Mouse (Mus musculus) left cerebral cortex, postnatal 36 days (tissue): Measurements from ENCODE around the gene Cfap77. TPM values are rescaled to one million over a fixed set of nuclear protein-coding genes. Genes with fewer than 3 reads are reported as not detected.

Source experiments
- DNase-seq, 2 experiments: peaks; one replicate each; pipeline ENCODE4 v3.0.0; 2021 to 2022; ENCODE audit warnings: low spot score in 2 of 2, mixed read lengths in 1 of 2
- intact Hi-C: fragments of 180-260 bp; cut with DNase I; formaldehyde crosslinking; loops from one replicate; pipeline ENCODE4 v1.15.1; 2025
- total RNA-seq, 2 experiments: library from RNA; stranded (reverse); gene quantifications; 2 replicates each; pipeline ENCODE4 v1.2.3; 2021

Gene Cfap77
- total RNA-seq, 2 experiments from 2014 or later = 0.35 TPM; not detected in 1

DNA sequence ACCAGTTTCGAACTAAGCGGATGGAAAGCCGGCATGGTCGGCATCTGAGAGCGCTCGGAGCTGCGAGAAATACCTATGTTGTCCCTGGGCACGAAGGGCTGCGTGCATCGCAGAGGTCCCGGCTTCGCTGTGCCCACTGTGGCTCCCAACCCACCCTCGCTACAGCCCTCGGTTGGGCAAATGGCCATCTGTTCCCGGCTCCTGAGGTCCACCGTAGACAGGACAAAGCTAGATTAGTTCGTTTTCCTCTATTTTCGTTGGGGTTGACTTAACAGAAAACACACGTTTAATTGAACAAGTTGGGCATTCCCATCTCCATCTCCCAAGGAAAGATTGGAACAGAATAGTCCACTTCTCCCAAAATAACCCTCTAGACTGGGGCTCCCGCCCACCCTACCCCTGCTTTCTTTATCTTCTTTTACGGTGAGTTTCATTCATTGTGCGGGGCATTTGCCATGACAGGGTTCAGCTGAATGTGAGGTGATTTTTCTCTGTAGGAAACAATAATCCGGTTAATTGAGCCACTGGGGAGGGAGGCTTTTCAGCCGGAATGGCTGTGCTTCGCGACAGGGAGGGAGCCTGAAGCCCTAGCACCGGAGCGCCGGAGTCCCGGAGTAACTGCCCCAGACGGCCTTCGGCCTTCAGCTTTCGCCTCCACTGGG is 142.7 kb downstream of the Cfap77 start:
- DNase-seq = no peak
- intact Hi-C loops = loop anchor here (5.0 kb wide), 1 partner anchor 70 kb away; the partner anchor contains the start of genes Ddx31 and Gtf3c4

DNA sequence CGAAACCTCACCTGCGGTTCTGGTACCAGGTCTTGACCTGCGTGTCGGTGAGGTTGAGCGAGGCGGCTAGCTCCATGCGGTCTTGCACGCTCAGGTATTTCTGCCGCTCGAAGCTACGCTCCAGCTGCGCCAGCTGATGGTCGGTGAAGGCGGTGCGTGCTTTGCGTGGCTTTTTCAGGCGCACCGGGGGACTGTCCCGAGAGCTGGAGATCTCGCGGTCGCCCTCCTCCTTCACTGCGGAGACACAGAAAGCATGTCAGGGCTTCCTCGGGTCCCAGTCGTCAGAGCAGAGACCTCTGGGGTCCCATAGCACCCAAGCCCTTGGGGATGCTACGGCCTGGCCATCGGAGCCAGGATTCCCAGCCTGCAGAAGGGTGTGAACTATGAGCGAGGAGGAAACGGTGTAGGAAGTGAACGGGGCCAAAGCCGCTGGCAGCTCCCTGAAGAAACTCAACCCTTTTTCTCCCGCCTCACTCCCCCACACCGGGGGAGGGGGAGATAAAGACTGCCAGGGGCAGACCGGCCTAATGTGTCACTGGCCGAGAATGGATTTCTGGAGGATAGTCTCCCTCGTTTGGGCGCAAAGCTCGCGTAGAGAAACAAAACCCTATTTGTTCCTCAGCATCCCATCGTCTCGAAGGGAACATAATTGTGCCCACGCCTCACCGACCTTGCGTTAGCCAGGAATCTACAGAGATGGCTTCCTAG is 143.4 kb downstream of the Cfap77 start:
- DNase-seq = no peak
- intact Hi-C loops = loop anchor here (5.0 kb wide), 1 partner anchor 69 kb away; the partner anchor contains the start of genes Ddx31 and Gtf3c4

DNA sequence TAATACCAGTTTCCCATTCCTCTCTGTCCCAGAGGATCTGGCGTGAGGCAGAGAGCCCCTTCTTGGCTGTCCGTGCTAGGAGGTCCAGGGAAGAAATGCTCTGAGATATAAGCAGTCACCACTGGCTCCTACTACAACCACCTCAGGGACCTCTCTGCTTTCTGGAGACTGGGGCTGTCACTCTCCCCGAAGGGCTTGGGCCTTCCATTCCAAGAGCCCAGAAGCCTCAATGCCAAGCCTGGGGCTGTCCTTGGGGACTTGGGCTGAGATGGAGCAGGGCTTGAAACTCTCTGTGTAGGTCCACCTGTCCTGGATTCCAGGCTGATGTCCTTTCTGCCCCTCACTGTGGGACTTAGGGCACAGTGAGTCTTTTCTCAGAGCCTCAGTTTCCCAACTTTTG is 144.0 kb downstream of the Cfap77 start:
- intact Hi-C loops = loop anchor here (5.0 kb wide), 1 partner anchor 69 kb away; the partner anchor contains the start of genes Ddx31 and Gtf3c4
- no peak for DNase-seq

DNA sequence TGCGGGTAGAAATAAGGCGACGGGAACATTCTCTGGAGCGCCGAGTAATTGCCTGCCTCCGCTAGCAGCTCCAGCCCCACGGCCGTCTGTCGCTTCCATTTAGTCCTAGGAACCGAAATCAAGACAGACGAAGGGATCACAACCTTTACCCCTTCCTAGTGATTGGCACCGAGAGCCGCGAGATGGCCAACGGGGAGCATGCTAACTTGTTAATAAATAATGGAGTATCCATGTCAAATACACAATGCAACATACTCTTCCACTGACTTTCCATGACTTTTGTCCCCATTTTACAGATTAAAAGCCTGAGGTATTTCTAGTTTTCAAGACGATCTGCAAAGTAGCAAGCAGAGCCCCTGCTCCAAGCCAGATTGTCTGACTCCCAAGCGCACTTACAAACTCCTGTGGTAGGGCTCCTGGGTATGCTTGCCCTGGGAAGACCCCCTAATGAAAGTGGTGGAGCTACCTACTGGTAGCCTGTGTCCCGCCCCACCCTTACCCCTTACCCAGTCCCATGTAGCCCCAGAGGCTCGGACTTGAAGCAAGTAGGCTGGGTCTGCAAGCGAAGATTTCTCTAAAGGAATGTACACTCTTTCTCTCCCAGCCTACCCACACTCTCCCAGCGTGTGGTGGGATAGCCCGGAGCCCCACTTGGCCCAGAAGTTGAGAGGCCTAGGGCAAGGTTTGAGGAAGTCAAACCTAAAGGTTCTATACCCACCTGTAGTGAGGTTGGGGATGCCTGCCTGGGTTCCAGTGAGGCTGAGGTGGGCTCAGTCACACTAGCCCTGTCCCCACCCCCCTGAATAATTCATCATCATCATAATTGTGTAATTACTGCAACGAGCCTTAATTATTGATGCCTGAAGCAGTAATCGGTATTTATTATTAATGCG is 144.8 kb downstream of the Cfap77 start:
- intact Hi-C loops = loop anchor here (5.0 kb wide), 1 partner anchor 68 kb away; the partner anchor contains the start of genes Ddx31 and Gtf3c4
- no peak for DNase-seq

DNA sequence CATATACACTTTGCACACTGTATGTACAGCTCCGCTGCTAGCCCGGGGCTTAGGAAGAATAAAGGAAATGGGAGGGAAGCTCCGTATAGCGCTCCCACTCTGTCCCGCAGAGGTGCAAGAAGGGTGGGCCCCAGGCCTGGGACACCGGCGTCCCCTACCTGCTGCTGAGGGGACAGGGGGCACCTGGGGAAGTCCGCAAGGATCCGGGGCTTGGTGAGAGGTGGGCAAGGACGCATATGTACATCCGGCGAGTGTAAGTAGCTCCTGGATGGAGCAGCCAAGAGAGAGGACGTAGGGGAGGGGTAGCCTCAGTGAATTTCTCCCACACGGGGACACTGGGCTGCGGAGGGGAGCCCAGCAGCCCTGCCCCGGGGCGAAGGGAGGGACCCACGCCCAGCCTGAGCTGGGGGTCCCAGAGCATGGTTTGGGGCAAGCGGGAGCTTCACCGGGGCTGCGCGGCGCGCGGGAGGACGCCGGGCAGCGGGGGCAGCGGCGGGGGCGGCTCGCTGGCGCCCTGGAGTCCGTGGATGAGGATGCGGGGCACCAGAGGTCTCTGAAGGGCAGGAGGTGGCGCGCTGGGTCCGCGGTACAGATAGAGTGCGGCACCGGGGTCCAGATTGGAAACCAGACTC is 145.6 kb downstream of the Cfap77 start:
- DNase-seq = no peak
- intact Hi-C loops = no loop called here

DNA sequence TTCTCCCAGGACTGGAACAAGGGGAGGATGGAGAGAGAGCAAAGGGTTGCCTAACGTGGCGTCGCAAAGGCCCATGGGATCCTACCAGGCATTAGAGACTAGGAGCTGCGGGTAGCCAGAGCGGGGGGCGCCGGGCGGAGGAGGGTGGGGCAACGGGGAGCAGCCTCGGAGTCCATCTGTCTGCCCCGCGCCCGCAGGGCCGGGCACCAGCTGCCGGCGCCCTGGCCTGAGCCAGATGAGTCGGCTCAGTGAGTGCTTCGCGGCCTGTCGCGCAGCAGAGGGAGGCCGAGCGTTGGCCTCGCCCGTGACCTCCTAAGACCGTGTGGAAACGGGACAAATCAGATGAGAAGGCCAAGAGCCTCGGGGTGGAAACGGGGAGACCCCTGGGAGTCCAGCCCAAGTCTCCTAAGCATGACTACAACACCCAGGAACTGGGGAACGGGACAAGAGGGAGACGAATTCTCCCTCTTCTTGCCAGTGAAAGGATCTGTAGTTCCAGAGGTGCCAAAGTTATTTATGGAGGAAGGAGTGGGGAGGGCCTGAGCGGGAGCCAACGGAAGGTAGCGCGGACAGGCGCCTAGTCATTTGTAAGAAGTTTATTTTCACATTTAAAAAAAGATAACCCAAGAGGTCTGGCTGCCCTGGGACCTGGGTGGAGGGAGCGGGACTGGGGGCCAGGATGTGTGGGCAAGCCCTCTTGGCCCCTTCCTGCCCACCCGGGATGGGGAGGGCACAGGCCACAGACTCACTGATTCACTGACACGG is 146.3 kb downstream of the Cfap77 start:
- intact Hi-C loops = no loop called here

DNA sequence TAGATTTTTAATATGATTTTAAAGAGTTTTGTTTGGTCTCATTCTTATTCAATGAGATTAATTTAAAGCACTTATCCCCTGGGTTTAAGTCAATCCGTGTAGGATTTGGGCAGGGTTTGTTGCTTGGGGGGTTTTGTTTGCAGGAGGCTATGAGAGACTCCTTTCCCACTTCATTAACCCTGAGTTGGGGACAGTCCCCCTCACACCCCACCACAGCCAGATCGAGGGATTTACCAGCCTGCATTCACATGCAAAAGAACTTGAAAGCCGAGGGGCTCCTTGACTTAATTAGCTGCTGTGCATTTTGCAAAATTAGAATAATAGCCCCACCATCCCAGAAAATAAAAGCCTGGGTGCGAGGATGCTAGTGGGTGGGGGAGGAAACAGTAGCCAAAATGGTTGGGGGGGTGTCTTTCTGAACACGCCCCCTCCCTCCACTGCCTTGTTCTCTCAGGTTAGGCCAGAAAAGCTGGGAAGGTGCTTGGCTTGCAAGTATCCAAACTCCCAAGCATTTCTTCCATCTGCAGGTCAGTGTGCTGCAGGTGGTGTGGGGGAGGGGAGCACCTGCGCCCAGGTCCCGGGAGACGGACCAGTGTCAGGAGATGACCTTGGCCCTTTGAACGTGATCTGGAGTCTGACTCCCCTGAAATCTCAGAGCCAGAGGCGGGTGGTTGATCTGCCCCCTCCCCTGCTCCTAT is 147.0 kb downstream of the Cfap77 start:
- intact Hi-C loops = no loop called here
- DNase-seq = no peak

More for the DNA sequence above, 146.3 kb downstream of the Cfap77 start:
- no peak for DNase-seq

DNA sequence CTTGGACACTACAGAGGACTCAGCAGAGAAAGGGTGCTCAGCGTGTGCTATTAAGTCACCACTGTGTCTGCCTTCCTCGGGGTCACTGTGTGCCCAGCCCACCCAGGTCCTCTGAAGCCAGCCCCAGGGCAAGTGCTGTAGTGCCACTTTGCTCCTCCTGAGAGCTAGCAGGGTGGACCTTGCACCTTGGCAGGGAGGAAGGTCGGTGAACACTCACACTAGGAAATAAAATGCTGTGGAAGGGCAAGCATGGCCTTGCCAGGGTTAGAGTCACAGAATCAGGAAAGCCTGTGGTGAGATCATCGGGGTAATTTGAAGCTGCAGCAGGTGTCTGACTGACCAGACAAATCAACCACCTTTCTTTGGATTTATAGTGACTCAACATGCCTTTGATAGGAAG is 149.3 kb downstream of the Cfap77 start:
- DNase-seq = no peak
- intact Hi-C loops = no loop called here

DNA sequence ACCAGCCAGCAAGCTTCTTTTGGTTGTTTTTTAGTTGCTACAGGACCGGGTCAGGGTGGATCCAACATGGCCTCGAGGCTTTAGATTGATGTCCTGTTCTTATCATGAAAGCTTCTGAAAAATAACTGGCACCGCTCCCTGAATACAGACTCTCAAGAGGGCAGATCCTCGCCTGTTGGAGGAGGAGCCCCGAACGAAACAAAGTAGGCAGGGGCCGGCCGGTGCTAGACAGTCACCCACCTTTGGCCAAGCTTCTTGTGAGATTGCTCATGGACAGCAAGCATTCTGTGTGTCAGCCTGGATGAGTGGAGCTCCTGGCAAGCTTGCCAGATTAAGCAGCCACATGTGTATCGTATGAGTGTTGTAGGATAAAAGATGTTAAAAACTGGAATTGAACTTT is 150.1 kb downstream of the Cfap77 start:
- intact Hi-C loops = no loop called here
- no peak for DNase-seq

DNA sequence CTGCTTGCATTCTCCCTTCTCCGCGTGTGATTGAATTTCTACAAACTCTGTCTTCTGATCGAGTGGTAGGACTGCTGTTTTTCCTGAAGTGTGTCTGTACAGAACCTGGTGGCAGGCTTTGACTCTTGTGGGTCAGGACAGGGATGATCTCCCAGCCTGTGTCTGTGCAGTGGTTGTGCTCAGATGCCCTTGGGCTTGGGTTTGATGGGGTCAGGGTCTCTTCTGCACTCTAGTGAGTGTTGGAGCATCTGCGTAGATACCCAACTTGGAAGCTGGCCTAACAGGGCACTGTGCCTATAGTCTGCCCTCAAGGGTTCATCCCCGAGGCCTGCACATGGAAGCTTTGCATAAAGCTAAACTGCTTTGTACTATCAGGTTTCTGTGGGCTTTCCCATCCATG is 151.0 kb downstream of the Cfap77 start:
- DNase-seq = no peak
- intact Hi-C loops = no loop called here

DNA sequence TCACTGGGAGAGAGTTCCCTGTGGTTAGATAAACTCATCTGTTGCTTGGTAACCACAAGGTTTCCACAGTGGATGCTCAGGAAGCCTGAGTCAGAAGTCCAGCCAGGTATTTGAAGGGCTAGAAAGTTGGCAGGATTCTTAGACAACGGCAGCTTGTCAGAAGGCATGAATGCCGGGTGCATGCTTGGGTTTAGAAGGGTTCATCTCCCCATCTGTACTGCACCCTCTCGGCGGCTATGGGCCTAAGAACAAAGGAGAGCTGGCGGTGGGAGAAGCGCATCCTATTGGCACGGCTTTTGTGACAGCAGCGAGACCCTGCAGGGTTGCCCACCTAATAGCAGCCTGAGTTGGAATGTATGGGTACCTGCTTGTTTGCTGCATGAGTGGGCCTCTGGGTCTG is 152.6 kb downstream of the Cfap77 start:
- no peak for DNase-seq
- intact Hi-C loops = no loop called here

DNA sequence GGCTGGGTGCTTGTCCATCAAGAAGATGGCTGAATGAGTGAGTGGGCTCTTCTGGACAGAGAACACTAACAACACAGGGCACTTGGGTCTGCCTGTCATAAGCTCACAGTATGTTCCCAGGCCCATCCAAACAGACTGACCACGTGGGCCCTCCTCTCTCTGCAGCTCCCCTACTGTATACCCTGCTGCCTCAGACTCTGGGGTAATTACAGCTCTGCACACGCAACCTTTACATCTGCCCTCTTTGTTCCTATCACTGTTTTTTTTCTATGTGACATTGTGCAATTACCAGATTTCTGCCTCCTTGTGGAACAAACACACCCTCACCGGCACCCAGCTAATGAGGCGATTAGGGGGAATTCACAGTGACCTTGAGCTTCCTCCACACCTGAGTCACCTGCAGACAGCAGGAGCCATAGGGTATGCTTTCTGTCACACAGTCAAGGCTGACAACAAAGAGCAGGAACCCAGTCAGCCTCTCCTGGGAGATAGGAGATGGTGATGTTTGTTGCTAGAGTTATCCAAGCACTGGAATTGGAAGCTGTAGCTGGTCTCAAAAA is 157.4 kb downstream of the Cfap77 start:
- intact Hi-C loops = no loop called here
- no peak for DNase-seq

DNA sequence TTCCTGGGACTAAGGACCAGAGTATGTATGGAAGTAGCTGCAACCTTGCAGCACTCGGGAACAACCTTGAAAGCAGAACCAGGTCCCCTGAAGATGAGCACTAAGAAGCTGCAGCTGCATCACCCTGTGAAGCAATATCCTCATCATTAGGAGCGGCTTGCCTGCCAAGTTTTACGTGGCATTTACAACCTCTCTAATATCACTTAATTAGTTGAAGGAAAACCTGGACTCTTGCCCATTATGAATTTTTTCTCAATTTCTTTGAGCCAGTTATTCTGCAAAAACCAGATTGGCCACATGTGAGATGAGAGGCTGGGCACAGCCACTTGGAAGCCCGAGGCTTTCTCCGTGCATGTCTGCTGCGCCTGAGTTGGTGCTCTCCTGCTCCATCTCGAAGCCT is 159.0 kb downstream of the Cfap77 start:
- intact Hi-C loops = no loop called here
- no peak for DNase-seq

DNA sequence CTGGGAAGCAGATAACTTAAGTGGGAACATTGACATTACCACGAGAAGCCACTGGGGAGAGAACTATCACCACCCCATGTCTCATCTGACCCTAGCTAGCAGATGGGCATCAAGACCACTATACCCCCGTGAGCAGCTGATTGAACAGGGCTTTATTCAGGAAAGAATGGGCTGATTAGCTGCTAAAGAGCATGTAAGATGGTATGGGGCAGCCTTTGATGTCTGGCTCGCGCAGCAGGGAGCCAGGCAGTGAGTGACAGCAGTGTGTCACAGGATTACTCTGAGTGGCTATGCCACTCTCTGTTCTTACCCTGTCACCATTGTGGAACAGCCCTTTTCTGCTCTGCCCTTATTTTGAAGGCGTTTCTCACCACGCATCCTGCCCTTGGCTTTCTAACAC is 161.3 kb downstream of the Cfap77 start:
- DNase-seq = no peak
- intact Hi-C loops = no loop called here

DNA sequence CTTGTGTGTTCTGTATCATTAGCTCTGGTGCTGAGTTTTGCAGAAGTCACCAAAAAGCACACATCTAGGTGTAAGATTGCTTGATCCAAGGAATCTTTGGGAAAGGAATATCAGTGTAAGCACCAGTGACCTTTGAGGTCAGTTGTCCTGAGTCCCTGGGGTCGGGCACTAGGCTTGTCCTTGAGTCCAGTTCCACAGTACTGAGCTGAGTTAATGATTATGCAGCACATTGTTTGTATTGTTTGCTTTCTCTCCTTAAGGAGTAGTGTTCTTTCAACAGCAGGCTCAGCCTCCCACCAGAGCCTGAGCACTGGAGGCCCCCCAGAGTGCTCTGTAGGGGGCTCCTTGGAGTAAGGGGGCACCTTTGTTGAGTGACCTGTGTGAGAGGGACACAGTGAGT is 162.1 kb downstream of the Cfap77 start:
- DNase-seq = no peak
- intact Hi-C loops = no loop called here

DNA sequence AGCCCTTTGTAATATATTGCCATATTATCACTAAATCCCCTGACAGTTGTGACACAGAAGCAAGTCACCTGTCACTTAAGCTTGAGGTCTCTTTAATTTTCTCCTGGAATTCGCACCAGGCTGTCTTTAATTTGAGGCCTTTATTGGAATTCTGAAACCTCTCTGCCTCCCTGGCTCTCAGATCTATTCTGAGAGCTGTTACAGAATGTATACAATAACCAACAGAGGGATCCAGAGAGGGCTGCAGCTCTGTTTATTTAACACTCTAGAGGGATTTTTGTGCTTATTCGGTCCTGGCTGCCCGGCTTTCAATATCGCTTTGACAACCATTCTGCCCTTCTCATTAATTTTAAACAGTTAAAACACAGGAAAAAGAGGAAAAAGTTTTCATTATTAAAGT is 170.0 kb downstream of the Cfap77 start:
- no peak for DNase-seq
- intact Hi-C loops = no loop called here

DNA sequence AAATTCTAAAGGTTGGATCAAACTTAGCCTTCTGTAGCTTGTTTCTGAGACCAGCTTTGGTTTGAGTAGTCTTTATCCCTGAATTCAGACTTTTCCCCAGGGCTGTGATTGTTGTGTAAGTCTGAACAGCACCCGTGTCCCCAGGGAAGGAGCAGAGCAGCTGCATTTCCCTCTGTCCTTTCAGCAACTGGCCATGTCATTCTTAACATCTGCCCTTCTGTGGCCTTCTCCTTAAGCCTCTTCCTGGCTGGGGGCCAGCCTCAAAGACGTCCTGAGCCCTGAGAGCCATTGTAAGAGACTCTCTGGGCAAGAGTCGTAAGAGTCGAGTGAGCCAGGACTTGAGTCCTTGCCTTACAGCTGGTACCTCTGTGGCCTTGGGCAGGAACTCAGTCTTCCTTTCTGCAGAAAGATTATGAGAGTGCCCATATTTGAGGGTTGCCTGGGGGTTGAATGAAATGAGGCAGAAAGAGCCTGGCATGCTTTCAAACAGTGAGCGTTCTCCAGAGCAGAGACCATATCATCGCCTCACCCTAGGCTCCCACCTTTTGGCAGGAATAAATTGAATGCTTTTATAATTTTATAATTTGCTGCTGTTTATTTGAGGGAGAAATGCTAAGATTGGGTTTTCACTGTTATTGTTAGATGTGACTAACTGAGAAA is 171.9 kb downstream of the Cfap77 start:
- intact Hi-C loops = no loop called here
- no peak for DNase-seq

DNA sequence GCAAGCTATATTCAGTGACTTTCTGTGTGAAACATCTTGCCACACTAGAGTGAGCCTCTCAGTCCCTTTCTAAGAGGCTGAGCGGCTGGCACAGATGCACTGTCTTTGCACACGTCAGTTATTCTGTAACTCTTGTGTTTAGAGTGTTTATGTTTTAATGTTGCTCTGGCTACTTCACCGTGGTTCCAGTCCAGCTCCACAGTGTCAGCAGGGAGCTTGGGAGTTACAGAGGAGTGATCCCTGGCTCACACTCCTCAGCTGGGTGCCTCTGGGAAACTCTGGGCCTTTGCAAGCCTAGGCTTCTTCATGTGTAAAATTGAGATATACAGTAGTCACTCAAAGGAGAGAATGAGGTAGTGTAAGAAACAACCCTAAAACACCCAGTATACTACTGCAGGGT is 172.8 kb downstream of the Cfap77 start:
- intact Hi-C loops = no loop called here
- no peak for DNase-seq
